Mouse (Mus musculus): ENCODE results near the gene Wdr61.

DNA sequence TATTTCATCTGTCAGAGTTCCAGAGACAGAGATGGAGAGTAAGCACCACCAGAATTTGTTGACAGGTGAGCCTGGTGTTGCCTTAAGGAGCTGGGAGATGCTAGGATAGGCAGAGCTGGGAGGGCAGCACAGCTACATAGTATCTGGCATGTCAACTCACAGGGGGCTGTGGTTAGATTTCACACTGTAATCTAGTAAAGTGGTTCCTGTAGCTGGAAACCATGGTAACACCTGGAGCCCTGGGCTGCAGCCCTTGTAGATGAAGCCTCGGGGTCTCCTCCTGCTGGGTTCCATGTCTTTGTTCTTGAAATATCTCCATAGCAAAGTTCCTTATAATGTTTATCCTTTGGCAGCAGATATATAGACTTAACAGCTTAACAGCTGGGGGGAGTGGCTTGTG, 28.8 kb downstream of the Wdr61 start:
- TF ChIP-seq CTCF (IDR thresholded peaks at IDR 0.05; ENCODE audit: borderline replicate concordance, control insufficient read depth, extremely low read depth, insufficient read depth, low read length, poor library complexity) (no peak), POLR2A (IDR thresholded peaks at IDR 0.05; ENCODE audit: control insufficient read depth, extremely low read depth, insufficient read depth, low read length, poor library complexity) (no peak)

Measured in thymus, adult 2 months (tissue).